Mouse (Mus musculus) cerebellum, adult 8-10 months (tissue): ENCODE measurements around the gene Smco1.
"Not testable (repeated sequence)": the region's sequence is repeated elsewhere in the genome, so short reads cannot be mapped to it uniquely, and the experiment has no call there.

Experiments
- DNase-seq: peaks from one replicate; pipeline ENCODE4 v3.0.0; 2022

Smco1 gene

GRCm38 (mm10) chr16:32271291-32271690 is at the start of gene Smco1:
Gene Smco1, plus strand, starts transcription at chr16:32271468.
- no peak for DNase-seq

GRCm38 (mm10) chr16:32221803-32222202 is 49.5 kb upstream of the Smco1 start:
- no peak for DNase-seq

- no peak for DNase-seq
Measured at GRCm38 (mm10) chr16:32222399-32222798, 48.9 kb upstream of the Smco1 start.

GRCm38 (mm10) chr16:32232050-32232449 is 39.2 kb upstream of the Smco1 start:
- DNase-seq = not testable (repeated sequence)

GRCm38 (mm10) chr16:32237930-32238680 is 33.2 kb upstream of the Smco1 start:
- DNase-seq = no peak

GRCm38 (mm10) chr16:32239428-32240312 is 31.6 kb upstream of the Smco1 start:
- no peak for DNase-seq

- DNase-seq = no peak
Measured at GRCm38 (mm10) chr16:32243901-32244300, 27.4 kb upstream of the Smco1 start.

- peak; percentile 58 for DNase-seq
Measured at GRCm38 (mm10) chr16:32246351-32246791, 24.9 kb upstream of the Smco1 start.

- DNase-seq = peak; percentile 97
Measured at GRCm38 (mm10) chr16:32246952-32247370, 24.3 kb upstream of the Smco1 start, which contains the start of the genes Fbxo45 and Wdr53. Gene Fbxo45, minus strand, starts transcription at chr16:32247158. Gene Wdr53, plus strand, starts transcription at chr16:32247227.

GRCm38 (mm10) chr16:32264225-32264624 is 7.0 kb upstream of the Smco1 start:
- DNase-seq = not testable (repeated sequence)

- no peak for DNase-seq
Measured at GRCm38 (mm10) chr16:32273338-32273737, 2.1 kb downstream of the Smco1 start.

- DNase-seq = no peak
Measured at GRCm38 (mm10) chr16:32275041-32275440, 3.8 kb downstream of the Smco1 start.

- DNase-seq = no peak
Measured at GRCm38 (mm10) chr16:32275830-32276229, 4.6 kb downstream of the Smco1 start.

- peak; percentile 92 for DNase-seq
Measured at GRCm38 (mm10) chr16:32277308-32278256, 6.3 kb downstream of the Smco1 start, which contains the start of gene Rnf168. Gene Rnf168, plus strand, starts transcription at chr16:32277459.

- no peak for DNase-seq
Measured at GRCm38 (mm10) chr16:32278396-32278795, 7.1 kb downstream of the Smco1 start.

GRCm38 (mm10) chr16:32280211-32280610 is 8.9 kb downstream of the Smco1 start:
- DNase-seq = no peak

GRCm38 (mm10) chr16:32282608-32283007 is 11.3 kb downstream of the Smco1 start:
- DNase-seq = no peak

- DNase-seq = no peak
Measured at GRCm38 (mm10) chr16:32291821-32292220, 20.6 kb downstream of the Smco1 start.

- DNase-seq = not testable (repeated sequence)
Measured at GRCm38 (mm10) chr16:32299617-32300016, 28.3 kb downstream of the Smco1 start.

GRCm38 (mm10) chr16:32303046-32303445 is 31.8 kb downstream of the Smco1 start:
- no peak for DNase-seq

GRCm38 (mm10) chr16:32303886-32304285 is 32.6 kb downstream of the Smco1 start:
- no peak for DNase-seq

GRCm38 (mm10) chr16:32311970-32312369 is 40.7 kb downstream of the Smco1 start:
- DNase-seq = no peak
